Mouse (Mus musculus) E14TG2a.4 (cell line): ENCODE results near the gene 1700037H04Rik.

Experiments used
- CTCF ChIP-seq: conservative IDR thresholded peaks from 2 replicates; pipeline ENCODE4 v1.5.1; 2014; ENCODE audit warnings: low read length
- NANOG ChIP-seq: IDR thresholded peaks from 2 replicates; pipeline ENCODE4 v1.6.1; 2014; ENCODE audit warnings: borderline replicate concordance, low read length, mixed read lengths
- POU5F1 ChIP-seq: IDR thresholded peaks from 2 replicates; pipeline ENCODE4 v1.6.1; 2014; ENCODE audit warnings: low read length, borderline replicate concordance

- TF ChIP-seq CTCF, result no peak
- TF ChIP-seq POU5F1, result no peak
- TF ChIP-seq NANOG, result no peak
Observed at GRCm38 (mm10) chr2:131128211-131128610, 31.7 kb downstream of the 1700037H04Rik start.
